ENCODE assay signal across 7 mouse cellular contexts in the genomic region with DNA sequence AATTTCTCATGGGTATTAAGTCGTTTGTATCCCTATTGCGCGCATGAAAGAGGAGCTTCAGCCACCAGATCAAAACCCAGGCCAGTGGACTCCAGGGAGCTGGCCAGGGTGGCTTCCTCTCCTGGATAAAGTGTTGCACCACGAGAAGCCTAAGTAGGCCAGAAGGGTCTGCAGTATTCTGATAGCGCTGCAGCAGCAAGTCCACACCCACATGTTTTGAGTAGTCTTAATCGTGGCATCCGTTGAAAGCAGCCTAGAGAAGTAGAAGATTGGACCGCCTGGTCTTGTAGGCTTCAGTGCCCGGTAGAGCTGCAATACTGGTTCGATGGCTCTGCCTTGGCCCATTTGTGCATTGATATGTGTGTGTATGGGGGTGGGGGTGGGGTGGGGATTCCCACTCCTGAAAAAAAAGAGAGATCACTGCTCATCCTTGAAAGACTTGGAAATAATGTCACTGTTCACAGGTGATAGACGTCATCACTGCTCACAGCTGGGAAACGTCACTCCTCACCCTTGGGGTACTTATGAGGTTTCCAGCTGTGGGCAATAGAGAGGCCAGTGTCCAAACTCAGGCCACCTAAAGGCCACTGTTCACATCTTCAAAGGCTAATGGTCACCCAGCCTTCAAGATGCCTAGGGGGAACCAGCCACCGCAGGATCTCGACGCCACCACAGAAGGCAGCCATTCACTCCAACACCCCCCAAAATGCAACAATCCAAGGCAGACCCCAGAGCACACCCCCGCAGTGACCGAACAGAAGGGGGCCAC. TPM values are rescaled to one million over a fixed set of nuclear protein-coding genes. Genes with fewer than 3 reads are reported as not detected.
A peak's percentile ranks its signal among the peaks of the same experiment; 100 is the strongest.
DNase-seq lines count a peak whose midpoint lies in the region; ATAC-seq lines count a peak whose summit lies in the region.

TSS of gene Dnaja4 (plus strand) at position 556 of the 769 bp plus-strand sequence.

- H3K27ac ChIP-seq in embryonic facial prominence, embryonic 15.5 days (replicated peaks): peak within 1 kb of the TSS; percentile 72
- peak within 1 kb of the TSS; percentile 89 for H3K27ac ChIP-seq in heart, embryonic 15.5 days
- H3K27ac ChIP-seq in limb, embryonic 11.5 days (replicated peaks; ENCODE audit: low read depth, low read length): no peak within 1 kb of the TSS
- no peak within 1 kb of the TSS for H3K27ac ChIP-seq in neural tube, embryonic 14.5 days (ENCODE audit: low read depth, low read length)

- H3K4me2 ChIP-seq in embryonic facial prominence, embryonic 15.5 days (replicated peaks): peak within 1 kb of the TSS; percentile 90
- H3K4me2 ChIP-seq in heart, embryonic 15.5 days: peak within 1 kb of the TSS; percentile 85
- H3K4me2 ChIP-seq in limb, embryonic 11.5 days (ENCODE audit: low read depth, severe bottlenecking): peak within 1 kb of the TSS; percentile 83
- H3K4me2 ChIP-seq in neural tube, embryonic 14.5 days (ENCODE audit: low read depth, low read length): peak within 1 kb of the TSS; percentile 70

- no peaks in the 10 kb centered on the region; the same call in none of the 2 replicates for H3K27me3 ChIP-seq in embryonic facial prominence, embryonic 15.5 days
- H3K27me3 ChIP-seq in heart, embryonic 15.5 days: no peaks in the 10 kb centered on the region; the same call in 1 of the 2 replicates
- H3K27me3 ChIP-seq in limb, embryonic 11.5 days (ENCODE audit: control insufficient read depth, insufficient read depth, low read length): peaks cover 21% of the 10 kb centered on the region
- 0 out of 2 replicates have a peak, but pooled peaks cover 4% of the 10 kb centered on the region for H3K27me3 ChIP-seq in neural tube, embryonic 14.5 days (ENCODE audit: control insufficient read depth, insufficient read depth, low read length)

- 0 out of 2 replicates have a peak, but pooled peaks have one; percentile 13 for ATAC-seq in embryonic facial prominence, embryonic 15.5 days (ENCODE audit: insufficient number of reproducible peaks, low FRiP score, low TSS enrichment, low read depth)
- ATAC-seq in heart, embryonic 15.5 days (replicated peaks; ENCODE audit: insufficient number of reproducible peaks, insufficient read depth, low FRiP score, low read depth): peak; percentile 7; the same call in 1 of the 2 replicates
- ATAC-seq in limb, embryonic 11.5 days (ENCODE audit: insufficient number of reproducible peaks, low FRiP score, low TSS enrichment, low read depth): peak; percentile 55; the same call in 1 of the 2 replicates
- no peak; the same call in 1 of the 2 replicates for ATAC-seq in neural tube, embryonic 14.5 days (ENCODE audit: low read depth)

- peak within 1 kb of the TSS; percentile 79 for H3K9ac ChIP-seq in embryonic facial prominence, embryonic 15.5 days
- peak within 1 kb of the TSS; percentile 77 for H3K9ac ChIP-seq in heart, embryonic 15.5 days
- H3K9ac ChIP-seq in limb, embryonic 11.5 days (ENCODE audit: low read length): peak within 1 kb of the TSS; percentile 73
- H3K9ac ChIP-seq in neural tube, embryonic 14.5 days (replicated peaks; ENCODE audit: low read depth, low read length): peak within 1 kb of the TSS; percentile 68

- H3K4me3 ChIP-seq in embryonic facial prominence, embryonic 15.5 days (replicated peaks): peak within 1 kb of the TSS; percentile 79
- peak within 1 kb of the TSS; percentile 72 for H3K4me3 ChIP-seq in heart, embryonic 15.5 days
- H3K4me3 ChIP-seq in limb, embryonic 11.5 days (ENCODE audit: low read depth, low read length): peak within 1 kb of the TSS; percentile 58
- peak within 1 kb of the TSS; percentile 72 for H3K4me3 ChIP-seq in neural tube, embryonic 14.5 days (ENCODE audit: low read depth, low read length)

- H3K9me3 ChIP-seq in embryonic facial prominence, embryonic 15.5 days (replicated peaks): no peaks in the 10 kb centered on the region
- H3K9me3 ChIP-seq in heart, embryonic 15.5 days (replicated peaks): no peaks in the 10 kb centered on the region
- no peaks in the 10 kb centered on the region for H3K9me3 ChIP-seq in limb, embryonic 11.5 days (ENCODE audit: control insufficient read depth, low read length)
- no peaks in the 10 kb centered on the region for H3K9me3 ChIP-seq in neural tube, embryonic 14.5 days (ENCODE audit: control insufficient read depth, low read length)

- no peaks in the 10 kb centered on the region for H3K36me3 ChIP-seq in embryonic facial prominence, embryonic 15.5 days
- H3K36me3 ChIP-seq in heart, embryonic 15.5 days: no peaks in the 10 kb centered on the region
- no peaks in the 10 kb centered on the region for H3K36me3 ChIP-seq in limb, embryonic 11.5 days (ENCODE audit: control insufficient read depth, insufficient read depth, low read length)
- no peaks in the 10 kb centered on the region for H3K36me3 ChIP-seq in neural tube, embryonic 14.5 days (ENCODE audit: control insufficient read depth, insufficient read depth, low read length)

- 55% methylated on average over 17 of the region's 17 CpGs for WGBS in embryonic facial prominence, embryonic 15.5 days
- 56% methylated on average over 17 of the region's 17 CpGs for WGBS in heart, embryonic 15.5 days
- WGBS in limb, embryonic 11.5 days: 63% methylated on average over 17 of the region's 17 CpGs
- WGBS in neural tube, embryonic 14.5 days: 65% methylated on average over 17 of the region's 17 CpGs

- H3K4me1 ChIP-seq in embryonic facial prominence, embryonic 15.5 days: peaks cover 21% of the 10 kb centered on the region
- peaks cover 32% of the 10 kb centered on the region for H3K4me1 ChIP-seq in heart, embryonic 15.5 days (replicated peaks)
- H3K4me1 ChIP-seq in limb, embryonic 11.5 days (ENCODE audit: control insufficient read depth, insufficient read depth, low read length): no peaks in the 10 kb centered on the region; the same call in 1 of the 2 replicates
- peaks cover 11% of the 10 kb centered on the region for H3K4me1 ChIP-seq in neural tube, embryonic 14.5 days (ENCODE audit: control insufficient read depth, insufficient read depth, low read length)

- peak; percentile 48 for DNase-seq in spleen, adult 12 weeks (ENCODE audit: low spot score)
- no peak for DNase-seq in spleen, adult 18-20 months
- peak; percentile 26 for DNase-seq in limb, embryonic 11.5 days (ENCODE audit: low spot score)
- DNase-seq in T-cell, adult 2 months (ENCODE audit: low spot score): no peak

RNA-seq across cellular contexts. Expression of gene Dnaja4, which starts in this region (rescaled TPM):
- polyA plus RNA-seq in embryonic facial prominence, embryonic 15.5 days (2015; fragmentation: Nextera tagmentation; extraction: Ambion mirVana): 13.5 and 15.6 TPM in 2 replicates
- 25.8 and 27.8 TPM in 2 replicates for polyA plus RNA-seq in heart, embryonic 15.5 days (2015; fragmentation: Nextera tagmentation; extraction: Ambion mirVana)
- 3.1 and 3.6 TPM in 2 replicates for polyA plus RNA-seq in limb, embryonic 11.5 days (2014; fragmentation: Nextera tagmentation; extraction: Ambion mirVana)
- polyA plus RNA-seq in neural tube, embryonic 14.5 days (2014; fragmentation: Nextera tagmentation; extraction: Ambion mirVana): 7.4 and 8.5 TPM in 2 replicates

Comparison
In these comparisons a context has a peak if more than half of its experiments do, and no peak if none do; other contexts are left out.
1. DNase-seq: peak in spleen, adult 12 weeks (single experiment) and limb, embryonic 11.5 days (single experiment); none in spleen, adult 18-20 months (0 of 2) and T-cell, adult 2 months (single experiment).
2. H3K27ac ChIP-seq: peak in embryonic facial prominence, embryonic 15.5 days (single experiment) and heart, embryonic 15.5 days (single experiment); none in limb, embryonic 11.5 days (single experiment) and neural tube, embryonic 14.5 days (single experiment).
3. Peak in every context shown above with its lines, with median percentiles within 50 percentile points of each other: H3K4me2 ChIP-seq, H3K4me3 ChIP-seq and H3K9ac ChIP-seq.